In genomic region chr4:53714051-53714814, GRCm38 (mm10) we compare ENCODE assay signal across 8 mouse cellular contexts. TPM values are rescaled to one million over a fixed set of nuclear protein-coding genes. Genes with fewer than 3 reads are reported as not detected.
DNase-seq lines count a peak whose midpoint lies in the region; ATAC-seq lines count a peak whose summit lies in the region.

No protein-coding gene starts in this region.

- H3K9me3 ChIP-seq in hindbrain, embryonic 15.5 days = no peaks in the 10 kb centered on the region

- peak; percentile 74 for DNase-seq in T-cell, adult 2 months (ENCODE audit: low spot score)
- peak; percentile 93 to 94 for DNase-seq in cerebellum, postnatal 36 days
- DNase-seq in frontal cortex, postnatal 36 days (ENCODE audit: low spot score in 2 of 2) = peak; percentile 90 to 94
- peak; percentile 87 for DNase-seq in left cerebral cortex, adult 11 months (ENCODE audit: low spot score)
- DNase-seq in lung, postnatal 4 days = peak; percentile 91 to 93
- DNase-seq in retina, postnatal 7 days (ENCODE audit: low read depth, low spot score) = peak; percentile 88
- peak; percentile 72 for DNase-seq in urinary bladder, adult 2 months (ENCODE audit: low spot score)

- peak overlapping the region; percentile 87 for H3K27ac ChIP-seq in hindbrain, embryonic 15.5 days (replicated peaks)

- H3K36me3 ChIP-seq in hindbrain, embryonic 15.5 days = no peaks in the 10 kb centered on the region

- peaks cover 14% of the 10 kb centered on the region for H3K4me1 ChIP-seq in hindbrain, embryonic 15.5 days (replicated peaks)

- H3K4me2 ChIP-seq in hindbrain, embryonic 15.5 days = peak overlapping the region; percentile 71

- 6% methylated on average over 58 of the region's 58 CpGs for WGBS in hindbrain, embryonic 15.5 days

- peak; percentile 94 for ATAC-seq in hindbrain, embryonic 15.5 days (ENCODE audit: low FRiP score, low read depth)

- no peaks in the 10 kb centered on the region for H3K27me3 ChIP-seq in hindbrain, embryonic 15.5 days

- H3K4me3 ChIP-seq in hindbrain, embryonic 15.5 days = peak overlapping the region; percentile 71

- H3K9ac ChIP-seq in hindbrain, embryonic 15.5 days = peak overlapping the region; percentile 79

RNA-seq across cellular contexts. Expression of gene Fktn, which starts 0.4 kb away (rescaled TPM):
- polyA plus RNA-seq in hindbrain, embryonic 15.5 days (2015; fragmentation: Nextera tagmentation; extraction: Ambion mirVana) = 22.8 and 26.7 TPM in 2 replicates
- 12.3 and 13.6 TPM in 2 replicates for polyA plus RNA-seq in urinary bladder, adult 2 months (2012; rRNA removed)

Comparison
In these comparisons a context has a peak if more than half of its experiments do, and no peak if none do; other contexts are left out.
1. Peak in every context shown above with its lines: DNase-seq, ATAC-seq, H3K4me3 ChIP-seq and H3K27ac ChIP-seq.